Mouse (Mus musculus) brain, embryonic 14.5 days (tissue): ENCODE data around the gene Plin4.

Experiments
- CTCF ChIP-seq: fragments of 200-500 bp; IDR thresholded peaks from 2 replicates; pipeline ENCODE4 v1.5.1; 2012; ENCODE audit warnings: inconsistent platforms, mild to moderate bottlenecking, moderate library complexity, borderline replicate concordance; ENCODE audit not compliant: insufficient read depth, insufficient read length; ENCODE audit errors: extremely low read depth
- POLR2A ChIP-seq: fragments of 200-500 bp; IDR thresholded peaks from 2 replicates; pipeline ENCODE4 v1.6.1; 2012; ENCODE audit warnings: mild to moderate bottlenecking, inconsistent platforms, borderline replicate concordance; ENCODE audit not compliant: poor library complexity, insufficient read depth, insufficient read length, severe bottlenecking; ENCODE audit errors: extremely low read depth

DNA sequence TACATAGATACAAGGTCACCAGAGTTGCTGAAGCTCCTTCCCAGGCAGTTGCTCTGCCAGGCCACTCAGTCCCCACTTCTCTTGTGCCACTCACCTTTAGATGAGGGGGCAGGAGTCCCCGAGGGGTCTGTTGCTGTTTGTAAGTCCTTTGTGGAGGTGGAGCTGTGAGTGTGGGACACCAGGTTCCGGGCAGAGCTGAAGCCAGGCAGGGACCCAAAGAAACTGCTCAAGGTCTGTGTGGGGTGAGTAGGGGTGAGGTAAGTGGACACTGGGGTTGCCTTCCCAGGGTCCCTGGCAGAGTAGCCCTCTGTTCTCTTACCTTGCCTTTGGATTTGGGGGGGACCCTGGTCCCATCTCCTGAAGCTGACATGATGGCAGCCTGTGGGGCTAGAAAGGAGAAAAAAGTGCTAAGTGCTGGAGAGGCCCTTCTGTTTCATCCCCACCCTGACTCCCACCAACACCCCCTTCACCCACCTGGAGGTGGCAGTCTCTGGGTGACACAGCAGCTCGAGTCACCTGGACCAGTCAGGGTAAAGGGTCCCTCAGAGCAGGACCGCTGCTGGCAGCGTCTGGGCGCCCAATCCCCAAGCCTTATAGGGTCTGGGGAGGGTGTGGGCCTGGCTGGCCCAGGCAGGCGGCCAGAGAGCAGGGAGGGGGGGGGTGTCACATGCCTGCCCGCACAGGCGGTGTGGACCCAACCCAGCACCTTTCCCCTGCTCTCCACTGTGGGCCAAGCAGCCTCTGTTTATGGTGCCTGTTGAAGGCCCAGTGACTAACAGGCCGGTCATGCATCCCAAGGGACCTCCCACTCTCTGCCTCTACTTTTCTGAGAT lies at the start of gene Plin4:
- TF ChIP-seq CTCF (no peak), POLR2A (no peak)
